Mouse (Mus musculus) embryonic facial prominence, embryonic 10.5 days (tissue): Measurements from ENCODE around the gene Trhde. TPM values are rescaled to one million over a fixed set of nuclear protein-coding genes. Genes with fewer than 3 reads are reported as not detected.

Experiments used
- DNase-seq: peaks from one replicate; pipeline ENCODE4 v3.0.0-alpha.2; 2017; ENCODE audit warnings: low spot score
- H3K27ac ChIP-seq: fragments of 300-500 bp; sonication (generic); replicated peaks from 2 replicates; pipeline ENCODE4 v1.5.1; 2016; ENCODE audit warnings: mild to moderate bottlenecking
- H3K27me3 ChIP-seq: fragments of 300-500 bp; sonication (generic); replicated peaks from 2 replicates; pipeline ENCODE4 v1.6.1; 2016; ENCODE audit warnings: low read depth, mild to moderate bottlenecking; ENCODE audit not compliant: poor library complexity, severe bottlenecking
- H3K36me3 ChIP-seq: fragments of 300-500 bp; sonication (generic); replicated peaks from 2 replicates; pipeline ENCODE4 v1.6.1; 2016; ENCODE audit warnings: mild to moderate bottlenecking, moderate library complexity
- H3K4me1 ChIP-seq: fragments of 300-500 bp; sonication (generic); 2 replicates; pipeline ENCODE4 v1.6.1; 2016
- H3K4me3 ChIP-seq: fragments of 300-500 bp; sonication (generic); 2 replicates; pipeline ENCODE4 v1.5.1; 2016; ENCODE audit warnings: mild to moderate bottlenecking, moderate library complexity
- H3K9me3 ChIP-seq: fragments of 300-500 bp; sonication (generic); 2 replicates; pipeline ENCODE4 v1.6.1; 2016; ENCODE audit warnings: mild to moderate bottlenecking
- WGBS: fragments of 180-500 bp; shearing (Covaris S2); methylation state at CpG from one replicate; pipeline ENCODE4 v1.1.7; 2016; 5-methylcytosine and 5-hydroxymethylcytosine counted together
- polyA plus RNA-seq: library from polyadenylated mRNA; unstranded; fragments of >200 nt; fragmentation: Nextera tagmentation; extraction: Ambion mirVana; gene quantifications from 2 replicates; pipeline ENCODE4 v1.2.1, GENCODE M21; 2016

The Trhde gene
- polyA plus RNA-seq, 1 experiment from 2014 or later, result 1.5 TPM

DNA sequence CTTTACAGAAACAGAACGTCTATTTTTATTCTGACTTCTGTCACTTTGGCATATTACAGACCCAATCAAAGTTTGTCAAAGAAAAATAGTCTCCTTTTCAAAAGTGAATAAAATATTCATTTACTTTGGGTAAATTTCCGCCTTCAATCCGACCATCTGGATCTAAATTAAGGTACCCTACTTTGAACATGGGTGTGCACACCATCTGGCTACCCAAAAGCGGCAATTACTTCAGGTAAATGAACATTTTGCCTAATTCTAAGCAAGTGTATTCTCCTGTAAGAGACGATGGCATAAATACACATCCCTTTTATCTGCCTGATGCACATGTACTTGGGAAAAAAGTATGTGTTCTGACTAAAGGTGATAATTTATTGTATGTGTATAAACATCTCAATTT lies 5.2 kb downstream of the Trhde start:
- H3K9me3 ChIP-seq, result no peaks in the 10 kb centered on the region
- DNase-seq, result no peak
- no peak overlapping the region for H3K4me3 ChIP-seq
- H3K27ac ChIP-seq, result no peak overlapping the region
- peaks cover 32% of the 10 kb centered on the region for H3K27me3 ChIP-seq
- WGBS, result 82% methylated on average over 5 of the region's 5 CpGs
- no peaks in the 10 kb centered on the region for H3K36me3 ChIP-seq
- peaks cover 29% of the 10 kb centered on the region for H3K4me1 ChIP-seq

- Histone ChIP-seq H3K36me3 (no peaks in the 10 kb centered on the region), H3K4me3 (no peak overlapping the region), H3K9me3 (no peaks in the 10 kb centered on the region), H3K27ac (no peak overlapping the region), H3K27me3 (peaks cover 5% of the 10 kb centered on the region), H3K4me1 (peaks cover 11% of the 10 kb centered on the region)
- DNase-seq, result no peak
- 52% methylated on average over 6 of the region's 6 CpGs for WGBS
Observed at GRCm38 (mm10) chr10:114794214-114794613, 7.9 kb downstream of the Trhde start.

DNA sequence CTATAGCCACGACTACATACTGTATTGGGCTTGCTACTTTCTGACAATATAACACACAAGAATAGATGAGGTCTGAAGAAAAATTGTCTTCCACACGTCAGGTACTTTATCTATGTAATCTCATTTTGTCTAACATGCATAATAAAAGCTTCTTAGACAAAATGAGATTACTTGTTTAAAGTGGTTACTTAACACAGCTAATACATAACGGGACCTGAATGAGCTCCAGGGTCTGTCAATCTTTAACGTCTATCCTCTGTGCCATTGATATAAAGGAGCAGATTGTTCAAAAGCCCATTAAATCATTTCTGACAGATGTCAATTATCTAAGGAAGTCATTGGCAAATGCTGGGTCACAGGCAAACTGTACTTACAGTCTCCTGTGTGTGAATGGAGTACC lies 36.2 kb downstream of the Trhde start:
- H3K27ac ChIP-seq, result no peak overlapping the region
- 82% methylated on average over 4 of the region's 4 CpGs for WGBS
- DNase-seq, result no peak

DNA sequence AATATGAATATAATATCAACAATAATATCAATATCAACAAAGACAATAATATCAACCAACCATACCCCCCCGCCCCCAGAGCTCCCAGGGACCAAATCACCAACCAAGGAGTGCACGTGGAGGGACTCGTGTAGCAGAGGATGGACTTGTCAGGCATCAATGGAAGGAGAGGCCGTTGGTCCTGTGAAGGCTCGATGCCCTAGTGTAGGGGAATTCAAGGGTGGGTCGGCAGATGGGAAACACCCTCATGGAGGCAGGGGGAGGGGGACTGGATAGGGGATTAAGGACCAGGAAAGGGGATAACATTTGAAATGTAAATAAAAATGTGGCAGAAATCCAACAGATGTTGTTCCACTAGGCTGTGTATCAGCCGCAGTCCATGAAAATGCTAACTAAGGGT lies 40.0 kb downstream of the Trhde start:
- WGBS, result 91% methylated on average over 7 of the region's 7 CpGs
- H3K4me1 ChIP-seq, result 0 out of 2 replicates have a peak, but pooled peaks cover 2% of the 10 kb centered on the region
- no peak overlapping the region for H3K4me3 ChIP-seq
- H3K36me3 ChIP-seq, result no peaks in the 10 kb centered on the region
- no peak for DNase-seq
- no peaks in the 10 kb centered on the region for H3K9me3 ChIP-seq
- no peaks in the 10 kb centered on the region for H3K27me3 ChIP-seq
- no peak overlapping the region for H3K27ac ChIP-seq

More for the DNA sequence above, 36.2 kb downstream of the Trhde start:
- Histone ChIP-seq H3K36me3 (no peaks in the 10 kb centered on the region), H3K4me1 (0 out of 2 replicates have a peak, but pooled peaks cover 2% of the 10 kb centered on the region), H3K4me3 (no peak overlapping the region), H3K9me3 (no peaks in the 10 kb centered on the region), H3K27me3 (no peaks in the 10 kb centered on the region)

DNA sequence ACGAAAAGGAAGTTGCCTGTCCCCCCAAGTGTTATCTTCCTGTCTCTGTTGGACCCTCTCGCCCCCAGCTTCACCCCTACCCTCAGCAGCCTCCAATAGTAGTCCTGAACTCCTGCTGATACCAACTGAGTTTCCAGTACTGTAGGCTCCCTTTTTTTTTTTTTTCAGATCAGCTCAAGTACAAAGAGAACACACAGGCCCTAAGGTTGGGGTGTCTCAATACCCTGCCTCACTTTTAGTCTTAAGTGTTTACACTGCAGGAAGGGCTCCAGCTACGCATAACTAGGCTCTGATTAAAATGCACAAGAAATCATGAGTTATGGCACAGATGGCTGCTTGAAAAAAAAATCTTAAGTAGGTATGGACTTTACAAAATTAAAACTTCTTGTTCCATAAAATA lies 42.9 kb downstream of the Trhde start:
- Histone ChIP-seq H3K27ac (no peak overlapping the region), H3K4me3 (no peak overlapping the region), H3K9me3 (no peaks in the 10 kb centered on the region), H3K27me3 (no peaks in the 10 kb centered on the region), H3K4me1 (0 out of 2 replicates have a peak, but pooled peaks cover 2% of the 10 kb centered on the region), H3K36me3 (no peaks in the 10 kb centered on the region)
- 61% methylated on average over 3 of the region's 3 CpGs for WGBS
- DNase-seq, result no peak

- 91% methylated on average over 9 of the region's 9 CpGs for WGBS
- DNase-seq, result no peak
Observed at GRCm38 (mm10) chr10:114758614-114759013, 43.5 kb downstream of the Trhde start.

DNA sequence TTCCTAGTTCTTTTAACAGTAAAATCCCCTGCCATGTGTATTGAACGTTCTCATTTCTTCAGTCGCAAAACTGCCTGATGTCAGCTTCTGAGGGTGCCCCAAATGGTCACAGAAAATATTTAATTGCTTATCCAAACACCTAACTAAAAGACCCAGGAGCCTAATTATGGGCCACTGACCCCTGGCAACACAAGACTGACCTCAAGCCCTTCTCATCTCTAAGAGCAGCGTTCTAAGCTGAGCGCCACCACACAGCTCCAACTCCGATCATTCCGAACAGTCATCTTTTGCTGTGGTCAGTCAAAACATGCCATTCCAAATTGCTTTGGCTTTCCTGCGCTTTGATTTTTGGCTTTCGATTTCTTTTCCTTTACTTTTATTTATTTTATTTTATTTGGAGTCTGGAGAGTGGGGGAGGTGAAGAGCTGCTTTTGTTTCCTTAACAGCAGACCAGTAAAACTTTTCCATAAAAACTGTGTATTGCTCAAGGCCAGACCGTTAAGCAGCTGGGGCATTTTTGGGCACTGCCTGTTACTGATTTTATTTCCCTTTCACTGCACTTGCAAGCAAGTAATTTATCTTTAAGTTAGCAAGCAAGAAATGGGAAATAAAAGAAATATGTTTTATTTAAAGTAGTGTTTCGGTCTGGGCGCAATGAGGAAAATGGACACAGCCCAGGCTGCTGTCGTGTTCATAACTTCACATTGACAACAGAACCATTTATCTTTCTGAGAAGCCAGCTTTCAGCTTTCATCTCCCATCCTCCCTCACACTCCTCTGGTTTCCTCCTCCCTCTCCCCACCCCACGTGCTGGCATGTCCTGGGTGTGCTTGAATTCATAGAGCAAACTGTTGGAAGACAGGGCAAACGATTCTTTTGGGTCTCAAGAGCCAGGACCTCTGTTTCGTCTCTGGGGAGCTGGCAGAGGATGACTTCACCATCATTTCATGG lies 59.1 kb downstream of the Trhde start:
- H3K4me1 ChIP-seq, result peaks cover 8% of the 10 kb centered on the region
- H3K36me3 ChIP-seq, result no peaks in the 10 kb centered on the region
- peak; percentile 9 for DNase-seq
- no peak overlapping the region for H3K4me3 ChIP-seq
- H3K9me3 ChIP-seq, result no peaks in the 10 kb centered on the region
- no peaks in the 10 kb centered on the region for H3K27me3 ChIP-seq
- no peak overlapping the region for H3K27ac ChIP-seq
- WGBS, result 62% methylated on average over 15 of the region's 15 CpGs

More at GRCm38 (mm10) chr10:114758614-114759013, 43.5 kb downstream of the Trhde start:
- no peaks in the 10 kb centered on the region for H3K27me3 ChIP-seq
- no peaks in the 10 kb centered on the region for H3K9me3 ChIP-seq
- H3K36me3 ChIP-seq, result no peaks in the 10 kb centered on the region
- H3K27ac ChIP-seq, result no peak overlapping the region
- no peak overlapping the region for H3K4me3 ChIP-seq
- 0 out of 2 replicates have a peak, but pooled peaks cover 2% of the 10 kb centered on the region for H3K4me1 ChIP-seq

GRCm38 (mm10) chr10:114739916-114740315 lies 62.2 kb downstream of the Trhde start:
- Histone ChIP-seq H3K27me3 (no peaks in the 10 kb centered on the region), H3K9me3 (no peaks in the 10 kb centered on the region), H3K36me3 (no peaks in the 10 kb centered on the region), H3K27ac (no peak overlapping the region), H3K4me1 (peaks cover 8% of the 10 kb centered on the region), H3K4me3 (no peak overlapping the region)
- no peak for DNase-seq
- 87% methylated on average over 5 of the region's 5 CpGs for WGBS

- no peak overlapping the region for H3K4me3 ChIP-seq
- H3K4me1 ChIP-seq, result no peaks in the 10 kb centered on the region
- H3K27ac ChIP-seq, result no peak overlapping the region
- no peaks in the 10 kb centered on the region for H3K9me3 ChIP-seq
- 91% methylated on average over 2 of the region's 2 CpGs for WGBS
- no peaks in the 10 kb centered on the region for H3K27me3 ChIP-seq
- H3K36me3 ChIP-seq, result no peaks in the 10 kb centered on the region
- DNase-seq, result no peak
Observed at GRCm38 (mm10) chr10:114737581-114737980, 64.5 kb downstream of the Trhde start.

- no peak for DNase-seq
- Histone ChIP-seq H3K36me3 (no peaks in the 10 kb centered on the region), H3K27ac (no peak overlapping the region), H3K4me3 (no peak overlapping the region), H3K27me3 (no peaks in the 10 kb centered on the region), H3K9me3 (no peaks in the 10 kb centered on the region), H3K4me1 (no peaks in the 10 kb centered on the region)
- WGBS, result 87% methylated on average over 3 of the region's 3 CpGs
Observed at GRCm38 (mm10) chr10:114736377-114736776, 65.7 kb downstream of the Trhde start.

DNA sequence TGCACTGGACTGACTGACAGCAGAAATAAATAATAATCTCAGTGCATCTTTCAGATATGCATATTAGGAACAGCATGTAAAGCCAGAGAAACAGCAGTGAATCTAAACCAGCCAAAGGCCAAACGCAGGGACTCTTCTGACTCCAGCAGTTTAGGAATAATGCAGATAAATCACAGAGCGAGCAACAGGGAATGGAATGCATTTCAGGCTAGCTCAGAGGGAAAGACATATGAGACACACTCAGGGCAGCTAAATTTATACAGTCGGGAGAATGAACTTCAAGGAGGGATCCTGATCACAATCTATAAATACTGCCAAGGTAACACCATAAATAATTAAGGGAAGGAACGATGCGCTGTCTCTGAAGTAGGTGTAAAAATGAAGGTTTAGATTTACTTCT lies 66.4 kb downstream of the Trhde start:
- Histone ChIP-seq H3K27ac (no peak overlapping the region), H3K27me3 (no peaks in the 10 kb centered on the region), H3K9me3 (no peaks in the 10 kb centered on the region), H3K4me1 (no peaks in the 10 kb centered on the region), H3K36me3 (no peaks in the 10 kb centered on the region), H3K4me3 (no peak overlapping the region)
- 81% methylated on average over 5 of the region's 5 CpGs for WGBS
- no peak for DNase-seq

GRCm38 (mm10) chr10:114735111-114735510 lies 67.0 kb downstream of the Trhde start:
- no peak overlapping the region for H3K4me3 ChIP-seq
- H3K27me3 ChIP-seq, result no peaks in the 10 kb centered on the region
- H3K27ac ChIP-seq, result no peak overlapping the region
- 88% methylated on average over 2 of the region's 2 CpGs for WGBS
- DNase-seq, result no peak
- no peaks in the 10 kb centered on the region for H3K4me1 ChIP-seq
- no peaks in the 10 kb centered on the region for H3K9me3 ChIP-seq
- no peaks in the 10 kb centered on the region for H3K36me3 ChIP-seq

DNA sequence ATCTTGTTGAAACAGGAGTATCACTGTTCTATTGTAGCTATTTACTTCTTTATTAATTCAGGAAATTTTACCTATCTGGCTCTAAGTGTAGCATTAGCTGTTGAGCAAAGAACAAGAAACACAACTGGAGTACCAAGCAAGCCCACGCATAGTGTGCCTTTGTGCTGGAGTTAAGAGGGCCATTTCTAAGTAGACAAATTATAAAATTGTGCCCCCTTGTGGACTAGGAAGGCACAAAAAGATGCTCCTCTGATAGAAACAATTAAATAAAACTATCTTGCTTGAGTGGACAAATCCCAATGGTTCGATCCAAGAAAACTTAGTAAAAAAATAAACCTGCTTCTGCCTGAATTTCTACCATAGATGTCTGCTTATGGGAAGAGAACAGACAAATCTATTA lies 76.5 kb downstream of the Trhde start:
- no peak for DNase-seq
- Histone ChIP-seq H3K9me3 (no peaks in the 10 kb centered on the region), H3K27me3 (no peaks in the 10 kb centered on the region), H3K36me3 (no peaks in the 10 kb centered on the region), H3K4me1 (no peaks in the 10 kb centered on the region), H3K4me3 (no peak overlapping the region), H3K27ac (no peak overlapping the region)
- 74% methylated on average over 2 of the region's 2 CpGs for whole genome bisulfite sequencing
